Mouse (Mus musculus): ENCODE data around the gene Gm10491. TPM values are rescaled to one million over a fixed set of nuclear protein-coding genes. Genes with fewer than 3 reads are reported as not detected.

Gene Gm10491
- polyA plus RNA-seq, 1 experiment = not detected

GRCm38 (mm10) chrX:7883841-7884567 is 23.6 kb downstream of the Gm10491 start, which contains the start of gene Slc35a2:
Gene Slc35a2, plus strand, starts transcription at chrX:7884028.
- DNase-seq (ENCODE audit: extremely low spot score in 1 of 2, low spot score in 1 of 2) = peak; percentile 72 to 86

GRCm38 (mm10) chrX:7879819-7880218 is 27.8 kb downstream of the Gm10491 start:
- DNase-seq (ENCODE audit: extremely low spot score in 1 of 2, low spot score in 1 of 2) = peak; percentile 28 to 71

GRCm38 (mm10) chrX:7878495-7878894 is 29.1 kb downstream of the Gm10491 start:
- DNase-seq (ENCODE audit: extremely low spot score in 1 of 2, low spot score in 1 of 2) = peak; percentile 29 to 41

GRCm38 (mm10) chrX:7878007-7878419 is 29.6 kb downstream of the Gm10491 start, which contains the start of gene Pim2:
Gene Pim2, plus strand, starts transcription at chrX:7878262.
- DNase-seq (ENCODE audit: extremely low spot score in 1 of 2, low spot score in 1 of 2) = peak; percentile 79 to 85

GRCm38 (mm10) chrX:7869826-7870225 is 37.8 kb downstream of the Gm10491 start:
- DNase-seq (ENCODE audit: extremely low spot score in 1 of 2, low spot score in 1 of 2) = no peak

GRCm38 (mm10) chrX:7868506-7868905 is 39.1 kb downstream of the Gm10491 start:
- no peak for DNase-seq (ENCODE audit: extremely low spot score in 1 of 2, low spot score in 1 of 2)

- DNase-seq (ENCODE audit: extremely low spot score in 1 of 2, low spot score in 1 of 2) = no peak
These were observed 40.5 kb downstream of the Gm10491 start for GRCm38 (mm10) chrX:7867141-7867540.

GRCm38 (mm10) chrX:7865786-7866185 is 41.8 kb downstream of the Gm10491 start:
- DNase-seq (ENCODE audit: extremely low spot score in 1 of 2, low spot score in 1 of 2) = no peak

GRCm38 (mm10) chrX:7865343-7865742 is 42.3 kb downstream of the Gm10491 start:
- no peak for DNase-seq (ENCODE audit: extremely low spot score in 1 of 2, low spot score in 1 of 2)

GRCm38 (mm10) chrX:7864551-7864950 is 43.1 kb downstream of the Gm10491 start:
- no peak for DNase-seq (ENCODE audit: extremely low spot score in 1 of 2, low spot score in 1 of 2)

- no peak for DNase-seq (ENCODE audit: extremely low spot score in 1 of 2, low spot score in 1 of 2)
These were observed 44.5 kb downstream of the Gm10491 start for GRCm38 (mm10) chrX:7863181-7863580.

GRCm38 (mm10) chrX:7859191-7859753 is 48.4 kb downstream of the Gm10491 start:
- DNase-seq (ENCODE audit: extremely low spot score in 1 of 2, low spot score in 1 of 2) = no peak

Other genes with a start within 250 kb of the Gm10491 start
- 14.6 and 15.6 TPM in 2 replicates for gene Plp2, start 236.4 kb downstream of the Gm10491 start, polyA plus RNA-seq (2012; rRNA removed)
- gene Magix, start 226.6 kb downstream of the Gm10491 start, polyA plus RNA-seq (2012; rRNA removed) = 0.90 and 1.2 TPM in 2 replicates
- gene Gpkow, start 210.7 kb downstream of the Gm10491 start, polyA plus RNA-seq (2012; rRNA removed) = 26.2 and 32.7 TPM in 2 replicates
- 75.0 and 77.0 TPM in 2 replicates for gene Wdr45, start 193.5 kb downstream of the Gm10491 start, polyA plus RNA-seq (2012; rRNA removed)
- 0.18 and 0.55 TPM in 2 replicates for gene Gm45208, start 185.6 kb downstream of the Gm10491 start, polyA plus RNA-seq (2012; rRNA removed)
- gene Praf2, start 179.4 kb downstream of the Gm10491 start, polyA plus RNA-seq (2012; rRNA removed) = 118 and 124 TPM in 2 replicates
- 23.7 and 25.4 TPM in 2 replicates for gene Ccdc120, start 156.9 kb downstream of the Gm10491 start, polyA plus RNA-seq (2012; rRNA removed)
- gene Tfe3, start 145.3 kb downstream of the Gm10491 start, polyA plus RNA-seq (2012; rRNA removed) = 23.8 and 25.1 TPM in 2 replicates
- gene Gripap1, start 118.1 kb downstream of the Gm10491 start, polyA plus RNA-seq (2012; rRNA removed) = 112 and 118 TPM in 2 replicates
- gene Kcnd1, start 85.5 kb downstream of the Gm10491 start, polyA plus RNA-seq (2012; rRNA removed) = 7.4 and 7.8 TPM in 2 replicates
- 51.9 and 58.0 TPM in 2 replicates for gene Otud5, start 66.5 kb downstream of the Gm10491 start, polyA plus RNA-seq (2012; rRNA removed)
- 50.5 and 54.6 TPM in 2 replicates for gene Pim2, start 29.6 kb downstream of the Gm10491 start, polyA plus RNA-seq (2012; rRNA removed)
- 44.6 and 51.1 TPM in 2 replicates for gene Slc35a2, start 23.8 kb downstream of the Gm10491 start, polyA plus RNA-seq (2012; rRNA removed)
- gene Pqbp1, start 8.6 kb downstream of the Gm10491 start, polyA plus RNA-seq (2012; rRNA removed) = 188 and 192 TPM in 2 replicates
- 17.8 and 20.3 TPM in 2 replicates for gene Timm17b, start 8.5 kb downstream of the Gm10491 start, polyA plus RNA-seq (2012; rRNA removed)
- gene Gm10490, start 1.7 kb upstream of the Gm10491 start, polyA plus RNA-seq (2012; rRNA removed) = not detected in 2 replicates
- gene Pcsk1n, start 12.0 kb upstream of the Gm10491 start, polyA plus RNA-seq (2012; rRNA removed) = 456 and 602 TPM in 2 replicates
- 0.10 TPM in 1 of 2 replicates, not detected in the other for gene Eras, start 20.8 kb upstream of the Gm10491 start, polyA plus RNA-seq (2012; rRNA removed)
- 71.9 and 81.8 TPM in 2 replicates for gene Hdac6, start 40.1 kb upstream of the Gm10491 start, polyA plus RNA-seq (2012; rRNA removed)
- not detected in 2 replicates for gene Gata1, start 70.2 kb upstream of the Gm10491 start, polyA plus RNA-seq (2012; rRNA removed)
- 0.60 and 0.84 TPM in 2 replicates for gene Glod5, start 110.7 kb upstream of the Gm10491 start, polyA plus RNA-seq (2012; rRNA removed)
- 25.0 and 27.5 TPM in 2 replicates for gene Suv39h1, start 166.9 kb upstream of the Gm10491 start, polyA plus RNA-seq (2012; rRNA removed)
- 1.1 and 1.4 TPM in 2 replicates for gene Was, start 182.7 kb upstream of the Gm10491 start, polyA plus RNA-seq (2012; rRNA removed)
- 221 and 236 TPM in 2 replicates for gene Wdr13, start 225.1 kb upstream of the Gm10491 start, polyA plus RNA-seq (2012; rRNA removed)
- gene Rbm3, start 238.0 kb upstream of the Gm10491 start, polyA plus RNA-seq (2012; rRNA removed) = 216 and 235 TPM in 2 replicates